Mouse (Mus musculus) heart, postnatal 10 days (tissue): ENCODE data around the gene Tubb2a. TPM values are rescaled to one million over a fixed set of nuclear protein-coding genes. Genes with fewer than 3 reads are reported as not detected.

Experiments used
- total RNA-seq, 2 experiments: library from RNA; stranded (reverse); gene quantifications; 2 replicates each; pipeline ENCODE4 v1.2.3; 2021

Gene Tubb2a
- total RNA-seq, 2 experiments from 2014 or later: 114 to 117 TPM

Other genes with a start within 250 kb of the Tubb2a start
- gene Serpinb6e, start 234.6 kb downstream of the Tubb2a start, total RNA-seq: not detected
- under 1 TPM in 1 of 2 experiments, not detected in 1; 0.19 TPM for gene Serpinb6c, start 172.3 kb downstream of the Tubb2a start, total RNA-seq
- gene Nqo2, start 113.3 kb downstream of the Tubb2a start, total RNA-seq: 10 to 100 TPM; 24.2 to 26.3 TPM
- gene Ripk1, start 75.6 kb downstream of the Tubb2a start, total RNA-seq: 10 to 100 TPM; 12.9 to 13.5 TPM
- 100 to 1,000 TPM; 113 TPM for gene Serpinb6a, start 75.2 kb downstream of the Tubb2a start, total RNA-seq
- gene Bphl, start 40.4 kb downstream of the Tubb2a start, total RNA-seq: 10 to 100 TPM; 30.4 to 33.8 TPM
- 10 to 100 TPM; 22.7 to 27.2 TPM for gene Tubb2b, start 52.5 kb upstream of the Tubb2a start, total RNA-seq
- gene Psmg4, start 85.0 kb upstream of the Tubb2a start, total RNA-seq: 10 to 100 TPM; 34.0 to 39.0 TPM